Mouse (Mus musculus): Measurements from ENCODE around the gene Olfr916.

Olfr916 gene

DNA sequence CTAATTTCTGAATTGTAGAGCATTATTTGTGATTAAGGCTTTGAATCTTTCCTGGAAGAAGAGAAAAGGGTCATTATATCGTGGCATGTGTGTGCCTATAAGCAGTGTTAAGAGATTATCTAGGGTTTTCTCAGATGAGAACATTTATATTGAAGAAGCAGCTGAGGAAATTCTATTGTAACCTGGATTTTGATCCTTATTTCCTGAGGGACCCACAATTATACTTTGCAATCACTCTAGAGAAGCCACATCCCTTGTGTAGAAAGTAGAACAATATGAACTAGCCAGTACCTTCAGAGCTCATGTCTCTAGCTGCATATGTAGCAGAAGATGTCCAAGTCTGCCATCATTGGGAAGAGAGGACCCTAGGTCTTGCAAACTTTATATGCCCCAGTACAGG, at the start of gene Olfr916:
Gene Olfr916 (minus strand): TSS at position 101 of the 400 bp plus-strand sequence.
- no peak for DNase-seq

DNA sequence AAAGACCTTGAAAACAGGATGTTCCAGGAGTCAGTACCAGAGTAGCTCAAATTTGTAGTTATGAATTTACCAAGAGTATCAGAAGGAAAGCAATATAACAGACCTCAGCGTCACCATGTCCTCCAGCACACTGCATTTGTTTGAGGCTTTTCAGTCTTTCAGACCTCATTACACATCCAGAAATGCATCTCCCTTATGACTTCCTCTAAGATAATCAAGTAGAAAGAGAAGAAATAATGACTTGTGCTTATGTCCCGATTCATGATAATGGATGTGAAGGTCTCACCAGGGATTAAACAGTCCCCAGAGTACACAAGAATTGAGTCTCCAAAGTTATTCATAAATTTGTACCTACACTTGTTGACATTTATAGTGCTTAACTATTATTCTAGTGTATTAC, 14.8 kb upstream of the Olfr916 start, which contains the start of gene Olfr918:
Gene Olfr918 (minus strand): TSS at position 101 of the 400 bp plus-strand sequence.
- DNase-seq = no peak

DNA sequence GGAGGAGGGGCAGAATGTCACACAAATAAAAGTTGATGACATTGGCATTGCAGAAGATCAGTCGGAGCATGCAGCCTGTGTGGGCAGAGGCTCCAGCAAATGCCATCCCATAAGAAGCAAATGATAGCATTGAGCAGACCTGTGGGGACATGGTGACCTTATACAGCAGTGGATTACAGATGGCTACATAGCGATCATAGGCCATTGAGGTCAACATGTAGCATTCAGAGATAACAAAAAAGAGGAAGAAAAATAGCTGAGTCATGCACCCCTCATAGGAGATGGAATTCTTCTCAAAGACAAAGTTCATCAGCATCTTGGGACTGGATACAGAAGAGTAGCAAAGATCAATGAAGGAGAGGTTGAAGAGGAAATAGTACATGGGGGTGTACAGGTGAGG, 13.2 kb upstream of the Olfr916 start:
- no peak for DNase-seq

DNA sequence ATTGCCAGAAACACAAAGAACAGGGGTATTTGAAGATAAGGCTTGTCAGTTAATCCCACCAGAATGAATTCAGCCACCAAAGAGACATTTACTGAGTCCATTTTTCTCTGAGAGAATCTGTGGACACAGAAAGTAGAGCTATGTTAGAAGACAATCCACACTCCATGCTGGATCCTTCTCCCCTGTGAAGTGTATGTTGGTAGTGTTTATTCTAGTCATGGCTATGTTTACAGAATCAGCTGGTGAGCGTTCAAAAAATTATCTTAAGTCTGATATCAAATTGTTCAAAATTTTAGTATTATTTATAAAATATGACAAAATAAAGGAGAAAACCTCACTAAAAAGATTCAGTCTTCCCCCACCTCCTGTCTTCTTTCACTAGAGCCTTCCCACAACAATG, 6.1 kb upstream of the Olfr916 start, which contains the start of gene Olfr917:
Gene Olfr917 (minus strand): TSS at position 101 of the 400 bp plus-strand sequence.
- DNase-seq = no peak

DNA sequence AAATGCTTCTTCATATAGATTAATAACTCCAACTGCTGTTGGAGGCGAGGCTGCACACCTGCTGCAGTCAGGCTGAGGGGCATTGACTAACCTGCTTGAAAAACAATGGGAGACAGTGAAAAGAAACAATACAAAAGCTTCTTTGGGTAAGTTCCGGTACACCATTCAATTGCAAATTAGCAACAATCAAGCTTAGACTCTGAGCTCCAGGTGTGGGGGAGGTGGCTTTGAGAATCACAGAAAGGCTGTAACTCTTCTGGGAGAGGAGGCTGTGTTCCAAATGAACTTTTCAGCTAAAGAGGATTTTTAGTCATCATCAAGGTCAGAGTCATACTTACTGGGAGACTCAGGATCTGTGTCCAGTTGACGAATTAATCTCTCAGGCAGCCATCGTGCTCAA, 27.3 kb downstream of the Olfr916 start:
- no peak for DNase-seq
